Mouse (Mus musculus) liver, adult 2 months (tissue): ENCODE measurements around the gene Dlx5. TPM values are rescaled to one million over a fixed set of nuclear protein-coding genes. Genes with fewer than 3 reads are reported as not detected.

Source experiments
- DNase-seq: peaks from one replicate; pipeline ENCODE4 v3.0.0-alpha.2; 2011; ENCODE audit warnings: low read depth, low spot score; ENCODE audit errors: extremely low read depth
- H3K27ac ChIP-seq: fragments of 200-500 bp; replicated peaks from 2 replicates; pipeline ENCODE4 v1.5.1; 2012; ENCODE audit warnings: low read depth, mild to moderate bottlenecking, control low read depth, inconsistent platforms, low read length; ENCODE audit not compliant: insufficient read depth
- H3K27me3 ChIP-seq: fragments of 200-500 bp; 2 replicates; pipeline ENCODE4 v1.6.1; 2012; ENCODE audit warnings: mild to moderate bottlenecking, moderate library complexity, low read length, inconsistent platforms; ENCODE audit not compliant: control insufficient read depth, insufficient read depth
- H3K36me3 ChIP-seq: fragments of 200-500 bp; 2 replicates; pipeline ENCODE4 v1.6.1; 2012; ENCODE audit warnings: low read length, inconsistent platforms; ENCODE audit not compliant: control insufficient read depth, insufficient read depth
- H3K4me1 ChIP-seq: fragments of 200-500 bp; 2 replicates; pipeline ENCODE4 v1.6.1; 2011; ENCODE audit warnings: low read length; ENCODE audit not compliant: control insufficient read depth, insufficient read depth
- H3K4me3 ChIP-seq: fragments of 200-500 bp; 2 replicates; pipeline ENCODE4 v1.5.1; 2011; ENCODE audit warnings: low read depth, mild to moderate bottlenecking, control low read depth, low read length, moderate library complexity; ENCODE audit not compliant: insufficient read depth
- H3K79me2 ChIP-seq: fragments of 200-500 bp; 2 replicates; pipeline ENCODE4 v1.6.1; 2012; ENCODE audit warnings: inconsistent platforms, mild to moderate bottlenecking, low read length, moderate library complexity; ENCODE audit not compliant: control insufficient read depth, insufficient read depth
- H3K9ac ChIP-seq: fragments of 200-500 bp; 2 replicates; pipeline ENCODE4 v1.6.1; 2012; ENCODE audit warnings: low read depth, mild to moderate bottlenecking, control low read depth, inconsistent platforms, low read length
- CTCF ChIP-seq: fragments of 200-500 bp; IDR thresholded peaks from 2 replicates; pipeline ENCODE4 v1.5.1; 2011; ENCODE audit warnings: low read depth, low read length, control low read depth
- POLR2A ChIP-seq: fragments of 200-500 bp; IDR thresholded peaks from 2 replicates; pipeline ENCODE4 v1.6.1; 2011; ENCODE audit warnings: low read length, control low read depth; ENCODE audit not compliant: insufficient read depth; ENCODE audit errors: extremely low read depth
- WGBS: fragments of 180-500 bp; shearing (Covaris S2); methylation state at CpG from one replicate; pipeline ENCODE4 v1.1.7; 2018; 5-methylcytosine and 5-hydroxymethylcytosine counted together
- polyA plus RNA-seq: library from polyadenylated mRNA; depleted of rRNA; stranded (reverse); fragments of >200 nt; gene quantifications from 2 replicates; pipeline ENCODE4 v1.2.3, GENCODE M21; 2012; rRNA removed
- total RNA-seq: library from RNA; depleted of rRNA; stranded (reverse); fragments of >200 nt; gene quantifications from 2 replicates; pipeline ENCODE4 v1.2.3, GENCODE M21; 2014; rRNA removed

Gene Dlx5
- not detected in 2 replicates for total RNA-seq
- polyA plus RNA-seq = not detected in 2 replicates

DNA sequence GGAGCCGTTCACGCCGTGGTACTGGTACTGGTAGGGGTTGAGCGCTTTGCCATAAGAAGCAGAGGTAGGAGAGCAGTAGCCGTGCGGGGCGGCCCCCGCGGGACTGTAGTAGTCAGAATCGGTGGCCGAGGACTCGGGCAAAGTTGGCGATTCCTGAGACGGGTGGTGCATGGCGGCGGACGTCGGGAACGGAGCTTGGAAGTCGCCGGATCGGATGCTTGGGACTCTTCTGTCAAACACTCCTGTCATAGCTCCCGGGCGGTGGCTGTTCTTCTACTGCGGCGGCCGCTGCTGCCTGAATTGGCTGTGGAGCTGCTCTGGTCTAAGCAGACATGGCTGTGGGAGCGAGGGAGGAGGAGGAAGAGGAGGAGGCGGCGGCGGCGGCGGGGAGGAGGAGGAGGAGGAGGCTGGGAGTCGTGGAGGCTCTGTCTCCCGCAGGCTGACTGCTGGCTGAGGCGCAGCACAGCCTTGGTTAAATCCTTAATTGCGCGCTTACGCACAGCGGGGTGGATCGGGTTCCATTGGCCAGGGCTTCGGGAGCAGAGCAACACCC, at the start of gene Dlx5:
TSS of gene Dlx5 (minus strand) at position 448 of the 553 bp plus-strand sequence.
- H3K27me3 ChIP-seq = peaks cover 24% of the 10 kb centered on the region
- WGBS = 1% methylated on average over 41 of the region's 42 CpGs
- TF ChIP-seq CTCF (no peak), POLR2A (no peak)
- H3K4me3 ChIP-seq = no peak within 1 kb of the TSS
- no peak within 1 kb of the TSS for H3K27ac ChIP-seq
- H3K4me1 ChIP-seq = peaks cover 6% of the 10 kb centered on the region
- no peaks in the 10 kb centered on the region for H3K36me3 ChIP-seq
- no peak within 1 kb of the TSS for H3K9ac ChIP-seq
- no peak for DNase-seq
- no peaks in the 10 kb centered on the region for H3K79me2 ChIP-seq

DNA sequence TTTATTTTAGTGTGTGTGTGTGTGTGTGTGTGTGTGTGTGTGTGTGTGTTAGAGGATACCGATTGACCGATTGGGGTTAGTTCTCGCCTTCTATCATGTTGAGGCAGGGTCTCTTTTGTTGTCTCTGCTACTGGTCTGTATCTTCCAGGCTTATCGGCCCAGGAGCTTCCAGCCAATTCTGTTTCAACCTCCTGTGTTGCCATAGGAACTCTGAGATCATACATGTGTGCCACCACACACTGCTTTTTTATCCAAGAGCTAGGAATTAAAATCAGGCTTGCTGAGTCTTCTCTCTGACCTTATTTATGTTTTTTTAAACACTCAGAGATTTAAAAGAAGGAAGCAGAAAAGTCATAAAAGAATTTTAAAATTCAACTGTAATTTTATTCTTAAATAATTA, 49.6 kb upstream of the Dlx5 start:
- Histone ChIP-seq H3K9ac (no peak overlapping the region), H3K79me2 (no peaks in the 10 kb centered on the region), H3K4me3 (no peak overlapping the region), H3K27ac (no peak overlapping the region), H3K27me3 (no peaks in the 10 kb centered on the region), H3K4me1 (no peaks in the 10 kb centered on the region), H3K36me3 (no peaks in the 10 kb centered on the region)
- TF ChIP-seq POLR2A = no peak
- no peak for TF ChIP-seq CTCF
- WGBS = 80% methylated on average over 4 of the region's 4 CpGs
- DNase-seq = no peak

GRCm38 (mm10) chr6:6930831-6931230, 48.9 kb upstream of the Dlx5 start:
- no peak for DNase-seq
- Histone ChIP-seq H3K36me3 (no peaks in the 10 kb centered on the region), H3K4me1 (no peaks in the 10 kb centered on the region), H3K27ac (no peak overlapping the region), H3K79me2 (no peaks in the 10 kb centered on the region), H3K9ac (no peak overlapping the region), H3K27me3 (no peaks in the 10 kb centered on the region), H3K4me3 (no peak overlapping the region)
- 69% methylated on average over 4 of the region's 4 CpGs for WGBS
- TF ChIP-seq CTCF (no peak), POLR2A (no peak)

- no peaks in the 10 kb centered on the region for H3K27me3 ChIP-seq
- no peaks in the 10 kb centered on the region for H3K4me1 ChIP-seq
- H3K4me3 ChIP-seq = no peak overlapping the region
- TF ChIP-seq CTCF (no peak), POLR2A (no peak)
- H3K27ac ChIP-seq = no peak overlapping the region
- WGBS = 48% methylated on average over 1 of the region's 1 CpGs
- H3K9ac ChIP-seq = no peak overlapping the region
- DNase-seq = no peak
- H3K36me3 ChIP-seq = no peaks in the 10 kb centered on the region
- no peaks in the 10 kb centered on the region for H3K79me2 ChIP-seq
These were observed 43.4 kb upstream of the Dlx5 start for GRCm38 (mm10) chr6:6925264-6925663.

GRCm38 (mm10) chr6:6917334-6917733, 35.4 kb upstream of the Dlx5 start:
- TF ChIP-seq POLR2A (no peak), CTCF (no peak)
- Histone ChIP-seq H3K27me3 (no peaks in the 10 kb centered on the region), H3K27ac (no peak overlapping the region), H3K4me1 (no peaks in the 10 kb centered on the region), H3K4me3 (no peak overlapping the region), H3K36me3 (no peaks in the 10 kb centered on the region), H3K9ac (no peak overlapping the region), H3K79me2 (no peaks in the 10 kb centered on the region)
- DNase-seq = no peak
- 82% methylated on average over 4 of the region's 4 CpGs for WGBS

- no peak overlapping the region for H3K9ac ChIP-seq
- H3K79me2 ChIP-seq = no peaks in the 10 kb centered on the region
- 58% methylated on average over 9 of the region's 9 CpGs for WGBS
- H3K36me3 ChIP-seq = no peaks in the 10 kb centered on the region
- H3K4me3 ChIP-seq = no peak overlapping the region
- H3K4me1 ChIP-seq = no peaks in the 10 kb centered on the region
- no peak overlapping the region for H3K27ac ChIP-seq
- no peak for DNase-seq
- TF ChIP-seq POLR2A (no peak), CTCF (no peak)
- H3K27me3 ChIP-seq = no peaks in the 10 kb centered on the region
These were observed 33.6 kb upstream of the Dlx5 start for GRCm38 (mm10) chr6:6915526-6915915.
